Mouse (Mus musculus) ES-Bruce4 (cell line): ENCODE data around the gene Ephb4. TPM values are rescaled to one million over a fixed set of nuclear protein-coding genes. Genes with fewer than 3 reads are reported as not detected.

Source experiments
- H3K27ac ChIP-seq: 2 replicates; pipeline ENCODE4 v1.5.1; 2012; ENCODE audit warnings: low read length, inconsistent platforms; ENCODE audit not compliant: insufficient read depth
- H3K27me3 ChIP-seq: 2 replicates; pipeline ENCODE4 v1.6.1; 2012; ENCODE audit warnings: mild to moderate bottlenecking, low read length, inconsistent platforms; ENCODE audit not compliant: control insufficient read depth, poor library complexity, insufficient read depth, severe bottlenecking
- H3K36me3 ChIP-seq: 2 replicates; pipeline ENCODE4 v1.6.1; 2012; ENCODE audit warnings: inconsistent platforms, mild to moderate bottlenecking, low read length, moderate library complexity; ENCODE audit not compliant: control insufficient read depth, poor library complexity, insufficient read depth, severe bottlenecking
- H3K4me1 ChIP-seq: one replicate; pipeline ENCODE4 v1.8.1; 2011; ENCODE audit warnings: low read length; ENCODE audit not compliant: control insufficient read depth, insufficient read depth
- H3K4me3 ChIP-seq: 2 replicates; pipeline ENCODE4 v1.5.1; 2011; ENCODE audit warnings: low read depth, mild to moderate bottlenecking, low read length
- H3K9ac ChIP-seq: 2 replicates; pipeline ENCODE4 v1.6.1; 2012; ENCODE audit warnings: low read depth, mild to moderate bottlenecking, inconsistent platforms; ENCODE audit not compliant: poor library complexity, severe bottlenecking
- H3K9me3 ChIP-seq: replicated peaks from 2 replicates; pipeline ENCODE4 v1.6.1; 2012; ENCODE audit warnings: mild to moderate bottlenecking, low read length, inconsistent platforms; ENCODE audit not compliant: control insufficient read depth, poor library complexity, insufficient read depth, severe bottlenecking
- CTCF ChIP-seq: IDR thresholded peaks from one replicate; pipeline ENCODE4 v1.8.1; 2011; ENCODE audit warnings: low read depth, low read length
- EP300 ChIP-seq: IDR thresholded peaks from 2 replicates; pipeline ENCODE4 v1.6.1; 2011; ENCODE audit warnings: low read depth, low read length; ENCODE audit not compliant: insufficient read depth
- POLR2A ChIP-seq: IDR thresholded peaks from one replicate; pipeline ENCODE4 v1.8.1; 2011; ENCODE audit warnings: low read length; ENCODE audit not compliant: insufficient read depth
- polyA plus RNA-seq: library from polyadenylated mRNA; stranded (reverse); fragments of >200 nt; gene quantifications from 2 replicates; pipeline ENCODE4 v1.2.4, GENCODE M21; 2011; ENCODE audit warnings: low read depth; ENCODE audit not compliant: missing spikeins, insufficient read depth, insufficient read length

Gene Ephb4
- polyA plus RNA-seq, 1 experiment, result 17.1 TPM

GRCm38 (mm10) chr5:137339290-137339979, 10.5 kb upstream of the Ephb4 start:
- peak overlapping the region; percentile 35 for H3K9ac ChIP-seq
- H3K9me3 ChIP-seq, result no peaks in the 10 kb centered on the region
- peak overlapping the region; percentile 20; the same call in 1 of the 2 replicates for H3K27ac ChIP-seq
- peaks cover 2% of the 10 kb centered on the region for H3K4me1 ChIP-seq
- H3K27me3 ChIP-seq, result no peaks in the 10 kb centered on the region
- H3K4me3 ChIP-seq, result peak overlapping the region; percentile 61
- H3K36me3 ChIP-seq, result no peaks in the 10 kb centered on the region
- no peak for TF ChIP-seq CTCF

- no peaks in the 10 kb centered on the region for H3K27me3 ChIP-seq
- TF ChIP-seq POLR2A (no peak), EP300 (no peak), CTCF (no peak)
- H3K4me3 ChIP-seq, result no peak overlapping the region
- no peak overlapping the region for H3K9ac ChIP-seq
- H3K9me3 ChIP-seq, result no peaks in the 10 kb centered on the region
- H3K4me1 ChIP-seq, result peaks cover 2% of the 10 kb centered on the region
- no peak overlapping the region for H3K27ac ChIP-seq
- H3K36me3 ChIP-seq, result no peaks in the 10 kb centered on the region
These were observed 9.7 kb upstream of the Ephb4 start for GRCm38 (mm10) chr5:137340222-137340621.

- Histone ChIP-seq H3K9ac (no peak overlapping the region), H3K4me3 (no peak overlapping the region), H3K36me3 (no peaks in the 10 kb centered on the region), H3K4me1 (peaks cover 2% of the 10 kb centered on the region), H3K27ac (no peak overlapping the region), H3K27me3 (no peaks in the 10 kb centered on the region), H3K9me3 (no peaks in the 10 kb centered on the region)
- no peak for TF ChIP-seq POLR2A
- no peak for TF ChIP-seq CTCF
- TF ChIP-seq EP300, result no peak
These were observed 7.4 kb upstream of the Ephb4 start for GRCm38 (mm10) chr5:137342407-137343012.

- H3K9me3 ChIP-seq, result no peaks in the 10 kb centered on the region
- peaks cover 2% of the 10 kb centered on the region for H3K4me1 ChIP-seq
- no peak overlapping the region for H3K27ac ChIP-seq
- H3K36me3 ChIP-seq, result no peaks in the 10 kb centered on the region
- no peak overlapping the region for H3K9ac ChIP-seq
- TF ChIP-seq EP300 (no peak), POLR2A (no peak), CTCF (no peak)
- no peak overlapping the region for H3K4me3 ChIP-seq
- no peaks in the 10 kb centered on the region for H3K27me3 ChIP-seq
These were observed 6.5 kb upstream of the Ephb4 start for GRCm38 (mm10) chr5:137343412-137343811.

GRCm38 (mm10) chr5:137343869-137344268, 6.0 kb upstream of the Ephb4 start:
- H3K27me3 ChIP-seq, result no peaks in the 10 kb centered on the region
- no peak for TF ChIP-seq CTCF
- no peak for TF ChIP-seq POLR2A
- TF ChIP-seq EP300, result no peak
- H3K9me3 ChIP-seq, result no peaks in the 10 kb centered on the region
- H3K4me1 ChIP-seq, result peaks cover 2% of the 10 kb centered on the region
- H3K4me3 ChIP-seq, result no peak overlapping the region
- H3K9ac ChIP-seq, result no peak overlapping the region
- no peaks in the 10 kb centered on the region for H3K36me3 ChIP-seq
- no peak overlapping the region for H3K27ac ChIP-seq

- H3K9me3 ChIP-seq, result no peaks in the 10 kb centered on the region
- H3K4me3 ChIP-seq, result no peak overlapping the region
- no peak for TF ChIP-seq POLR2A
- H3K27ac ChIP-seq, result no peak overlapping the region
- no peaks in the 10 kb centered on the region for H3K4me1 ChIP-seq
- H3K27me3 ChIP-seq, result no peaks in the 10 kb centered on the region
- H3K36me3 ChIP-seq, result no peaks in the 10 kb centered on the region
- H3K9ac ChIP-seq, result no peak overlapping the region
These were observed 4.1 kb upstream of the Ephb4 start for GRCm38 (mm10) chr5:137345821-137346220.
